Mouse (Mus musculus) cerebellum, adult 18-20 months (tissue): ENCODE data around the gene Tns2.
"Not testable (repeated sequence)": the region's sequence is repeated elsewhere in the genome, so short reads cannot be mapped to it uniquely, and the experiment has no call there.

Source experiments
- DNase-seq, 2 experiments: peaks; one replicate each; pipeline ENCODE4 v3.0.0; 2021

Gene Tns2

DNA sequence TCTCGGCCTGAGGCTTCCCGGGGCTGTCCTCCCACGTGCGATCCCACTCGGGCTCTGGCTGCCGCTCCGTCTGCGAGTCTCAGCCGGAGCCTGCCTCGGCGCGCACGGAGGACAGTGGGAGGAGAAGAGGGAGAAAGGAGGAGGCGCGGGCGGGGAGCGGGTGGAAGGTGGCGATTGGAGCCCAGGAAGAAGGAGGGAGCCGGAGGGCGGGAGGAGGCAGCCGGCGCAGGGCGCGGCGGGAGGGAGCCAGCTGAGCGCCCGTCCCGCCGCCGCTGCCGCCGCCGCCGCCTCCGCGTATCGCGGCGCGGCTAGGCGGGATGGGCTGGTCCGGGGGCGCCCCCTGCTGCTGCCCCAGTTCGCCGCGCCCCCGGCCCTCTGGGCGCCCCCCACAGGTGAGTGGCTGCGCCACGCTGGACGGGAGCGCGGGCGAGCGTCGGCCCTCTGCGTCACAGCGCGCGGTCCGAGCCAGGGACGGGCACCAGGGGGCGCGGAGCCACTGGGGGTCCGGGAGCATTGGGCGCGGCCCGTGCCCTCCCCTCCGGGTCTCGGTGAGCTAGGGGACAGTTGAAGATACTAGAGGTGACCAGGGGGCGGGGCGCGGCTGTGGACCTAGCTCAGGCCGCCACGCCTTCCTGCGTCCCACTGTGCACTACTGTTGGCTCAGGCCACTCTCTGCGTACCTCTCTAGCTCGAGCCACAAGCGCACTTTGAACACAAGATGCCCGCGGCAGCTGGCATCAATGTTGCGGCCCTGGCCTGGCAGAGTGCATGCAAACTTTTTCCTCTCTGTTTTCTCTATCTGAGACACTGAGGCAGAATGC lies at the start of gene Tns2:
Tns2 (plus strand) TSS at position 253 of the 821 bp plus-strand sequence.
- DNase-seq: peak; percentile 76 to 85

DNA sequence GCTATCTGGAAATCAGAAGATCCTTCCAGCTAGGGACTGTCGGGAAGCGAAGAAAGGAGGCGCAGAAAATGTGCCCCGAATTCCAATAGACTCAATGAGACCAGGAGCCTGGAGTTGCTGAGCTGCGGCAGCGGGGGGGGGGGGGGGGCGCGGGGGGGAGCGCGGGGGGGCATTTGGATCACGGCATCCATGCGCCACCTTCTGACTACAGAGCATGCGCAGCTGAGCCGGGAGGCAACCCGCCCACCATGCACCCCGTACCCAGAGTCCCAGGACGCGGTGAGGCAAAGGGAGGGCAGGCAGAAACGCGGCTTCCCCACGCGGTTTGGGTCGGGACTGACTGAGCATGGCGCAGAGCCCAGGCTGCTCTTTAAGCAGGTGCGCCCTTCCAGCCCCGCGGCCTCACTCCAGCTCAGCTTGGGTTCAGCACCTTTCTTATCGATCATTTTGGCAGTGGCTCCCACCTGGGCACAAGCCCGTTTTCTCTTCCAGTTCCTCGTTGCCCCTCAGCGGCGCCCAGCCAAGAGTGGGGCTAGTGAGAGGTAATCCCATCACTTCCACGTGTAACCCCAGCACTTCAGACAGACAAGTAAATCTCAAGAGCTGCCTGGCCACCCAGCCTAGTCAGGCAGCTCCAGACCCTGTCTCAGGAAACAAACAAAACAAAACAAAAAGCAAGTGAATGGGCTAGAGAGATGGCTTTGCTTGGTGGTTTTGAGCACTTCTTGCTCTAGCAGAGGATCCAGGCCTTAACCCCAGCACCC lies 48.1 kb upstream of the Tns2 start:
- peak; percentile 22 to 33 for DNase-seq

DNA sequence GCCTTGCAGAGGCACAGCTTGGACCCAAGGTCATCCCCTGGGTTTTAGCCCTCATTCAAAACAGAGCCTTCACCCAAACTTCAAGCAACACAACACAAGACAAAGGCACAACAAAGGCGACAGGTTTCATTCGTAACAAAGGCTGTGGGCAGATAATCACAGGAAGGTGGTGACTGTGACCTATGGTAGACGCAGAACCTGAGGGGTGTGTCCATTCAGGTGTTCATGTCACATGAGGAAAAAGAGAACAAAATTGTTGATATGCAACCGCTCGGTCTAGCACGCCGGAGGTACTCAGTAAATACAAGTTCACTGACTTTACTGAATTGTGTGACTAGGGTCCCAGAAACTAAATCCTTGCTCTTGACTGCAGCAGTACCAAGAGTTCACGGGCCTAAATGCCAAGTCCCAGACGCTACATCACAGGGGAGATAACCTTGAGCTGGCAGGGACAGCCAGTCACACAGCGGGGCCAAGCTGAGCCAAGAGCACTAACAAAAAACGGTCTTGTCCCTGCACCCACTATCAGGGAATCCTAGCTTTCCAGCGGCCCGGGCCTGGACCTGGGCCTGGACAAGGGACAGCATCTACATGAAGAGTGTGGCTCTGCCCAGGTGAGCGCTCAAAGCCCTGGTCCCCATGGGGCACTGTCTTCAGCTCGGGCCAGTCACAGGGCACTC lies 43.6 kb upstream of the Tns2 start:
- no peak for DNase-seq

DNA sequence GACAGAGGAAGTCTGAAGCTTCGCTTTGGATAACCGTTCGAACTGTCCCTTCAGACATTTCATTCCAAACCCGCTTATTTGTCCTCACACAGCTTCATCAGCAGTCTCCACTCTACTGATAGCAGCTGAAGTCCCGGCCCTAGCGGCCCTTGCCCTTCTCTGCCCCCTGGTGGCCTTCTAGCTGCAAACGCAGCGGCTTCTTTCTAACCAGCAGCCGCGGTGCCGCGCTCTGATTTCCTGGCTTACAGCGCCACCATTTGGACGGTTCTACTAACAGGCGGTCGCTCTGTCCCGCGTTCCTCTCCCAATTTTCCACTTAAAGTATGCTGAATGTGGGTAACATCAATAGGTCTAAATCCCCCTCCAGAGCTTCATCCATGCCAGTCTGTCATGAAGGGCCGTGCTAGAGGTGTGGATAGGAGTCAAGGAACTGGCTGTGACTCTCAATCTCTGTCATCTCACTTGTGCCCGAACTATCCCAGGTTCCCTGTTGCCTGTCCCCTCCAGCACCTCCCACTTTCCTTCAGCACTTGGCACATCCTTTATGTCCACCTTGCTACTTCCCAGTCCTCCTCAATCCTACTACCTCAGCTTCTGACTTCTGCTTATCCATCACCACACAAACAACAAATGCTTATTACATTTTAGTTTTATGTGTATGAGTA lies 34.4 kb upstream of the Tns2 start:
- DNase-seq: peak; percentile 93 to 94

DNA sequence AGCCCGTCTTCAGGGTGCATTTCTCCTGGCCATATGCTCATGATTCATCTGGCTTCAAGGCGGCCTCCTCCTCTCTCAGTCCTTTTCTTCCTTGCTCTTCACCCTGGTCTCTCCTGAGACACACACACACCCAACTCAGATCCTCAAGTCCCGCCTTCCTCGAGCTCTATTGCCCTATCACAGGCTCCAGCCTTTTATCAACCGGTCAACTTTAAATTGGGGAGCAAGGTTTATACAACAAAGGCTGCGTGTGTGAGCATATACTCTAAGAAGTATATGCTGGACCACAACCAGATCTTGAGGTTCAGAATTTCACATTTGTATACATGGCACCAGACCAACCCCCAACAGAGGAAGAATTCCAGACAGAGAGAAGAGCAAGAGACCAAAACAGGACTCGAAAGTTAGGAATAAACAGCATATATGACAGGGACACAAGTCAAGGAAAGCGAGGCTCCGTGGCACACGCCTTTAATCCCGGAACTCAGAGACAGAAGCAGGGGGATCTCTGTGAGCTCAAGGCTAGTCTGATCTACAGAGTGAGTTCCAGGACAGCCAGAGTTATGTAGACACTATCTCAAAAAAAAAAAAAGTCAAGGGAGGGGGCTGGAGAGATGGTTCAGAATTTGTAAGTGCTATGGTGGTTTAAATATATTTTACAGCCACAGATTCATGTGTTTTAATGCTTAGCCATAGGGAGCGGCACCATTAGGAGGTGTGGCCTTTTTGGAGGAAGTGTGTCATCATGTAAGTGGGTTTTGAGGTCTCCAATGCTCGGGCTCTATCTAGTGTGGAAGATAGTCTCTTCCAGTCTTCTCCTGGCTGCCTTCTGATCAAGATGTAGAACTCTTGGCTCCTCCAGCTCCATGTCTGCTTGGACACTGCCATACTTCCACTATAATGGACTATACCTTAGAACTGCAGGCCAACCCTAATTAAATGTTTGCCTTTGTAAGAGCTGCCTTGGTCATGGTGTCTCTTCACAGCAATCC lies 29.4 kb upstream of the Tns2 start:
- no peak for DNase-seq

DNA sequence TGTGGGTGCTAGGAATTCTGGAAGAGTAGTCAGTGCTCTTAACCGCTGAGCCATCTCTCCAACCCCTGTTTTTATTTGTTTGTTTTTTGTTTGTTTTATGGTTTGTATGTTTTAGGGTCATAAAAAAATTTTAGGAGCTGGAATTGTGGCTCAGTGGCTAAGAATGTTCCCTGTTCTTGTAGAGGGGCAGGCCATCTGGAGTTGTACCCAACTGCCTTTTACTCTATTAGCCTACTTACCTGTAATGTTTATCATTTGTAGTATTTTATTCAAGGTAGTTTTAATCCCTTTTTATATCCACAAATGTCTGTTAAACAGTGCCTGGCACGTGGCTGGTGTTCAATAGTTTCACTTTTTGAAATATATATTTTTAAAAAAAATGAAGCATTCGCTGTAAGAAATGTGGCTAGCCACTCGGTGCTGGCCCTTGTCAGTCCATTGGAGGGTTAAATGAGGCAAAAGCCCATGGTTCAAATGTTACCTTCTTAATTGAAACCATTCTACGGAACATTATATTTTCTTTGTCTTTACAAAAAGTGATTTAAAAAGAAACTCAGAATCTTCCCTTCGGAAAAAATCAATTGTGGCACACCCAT lies 27.2 kb upstream of the Tns2 start:
- no peak for DNase-seq

DNA sequence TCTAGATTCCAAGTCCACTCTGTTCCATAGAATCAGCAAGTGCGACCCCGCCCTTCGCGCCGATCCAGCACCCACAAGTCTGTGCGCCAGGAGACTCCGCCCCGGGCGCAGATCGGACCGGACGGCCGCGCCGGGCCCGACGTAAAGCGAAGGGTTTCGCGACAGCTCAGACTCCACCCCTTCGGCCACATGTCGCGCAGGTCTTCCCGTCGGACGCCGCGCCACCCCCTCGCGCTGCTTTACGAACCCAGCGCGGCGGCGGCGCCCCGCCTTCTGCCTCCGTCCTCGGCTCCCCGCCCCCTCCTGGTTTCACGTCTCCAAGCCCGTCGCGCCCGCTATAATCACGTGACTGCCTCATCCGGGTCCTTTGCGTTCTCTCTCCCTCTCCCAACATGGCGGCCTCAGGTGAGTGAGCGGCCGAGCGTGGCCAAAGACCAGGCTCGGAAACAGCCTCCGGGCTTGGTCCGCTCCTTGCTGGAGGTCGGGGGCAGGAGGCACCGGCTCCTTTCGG lies 26.6 kb upstream of the Tns2 start, which contains the start of gene Eif4b:
Eif4b (plus strand) TSS at position 215 of the 511 bp plus-strand sequence.
- DNase-seq: peak; percentile 98 to 99

DNA sequence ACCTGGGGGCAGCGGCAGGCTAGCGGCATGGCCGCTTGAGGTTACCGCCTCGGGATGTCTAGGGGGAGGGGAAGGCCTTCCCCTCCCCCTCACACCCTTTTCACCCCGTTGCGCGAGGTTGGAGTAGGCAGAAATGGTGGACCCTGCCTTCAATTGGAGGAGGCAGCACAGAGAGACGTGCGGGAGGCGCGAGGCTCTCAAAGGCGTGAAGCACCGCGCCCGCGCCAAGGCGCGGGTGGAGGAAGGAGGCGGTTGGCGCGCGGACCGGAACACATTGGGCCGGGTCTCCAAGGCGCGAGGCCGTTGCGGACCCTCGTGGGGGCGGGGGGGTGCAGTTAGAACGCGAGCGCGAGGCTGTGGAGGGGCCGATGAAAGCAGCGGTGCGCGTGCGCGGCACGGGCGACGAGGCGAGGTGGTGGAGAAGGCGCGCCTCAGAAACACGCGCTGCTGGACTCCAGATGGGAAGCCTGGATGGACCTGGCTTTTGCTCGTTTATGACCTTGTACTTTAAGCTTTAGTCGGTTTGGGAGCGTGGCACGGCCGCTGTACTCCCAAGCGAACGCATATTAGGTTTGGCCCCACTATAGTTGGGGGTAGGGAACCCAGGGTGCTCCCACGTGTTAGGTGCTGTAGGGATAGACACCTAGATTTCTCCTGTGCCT lies 26.0 kb upstream of the Tns2 start:
- DNase-seq: peak; percentile 61 to 69

DNA sequence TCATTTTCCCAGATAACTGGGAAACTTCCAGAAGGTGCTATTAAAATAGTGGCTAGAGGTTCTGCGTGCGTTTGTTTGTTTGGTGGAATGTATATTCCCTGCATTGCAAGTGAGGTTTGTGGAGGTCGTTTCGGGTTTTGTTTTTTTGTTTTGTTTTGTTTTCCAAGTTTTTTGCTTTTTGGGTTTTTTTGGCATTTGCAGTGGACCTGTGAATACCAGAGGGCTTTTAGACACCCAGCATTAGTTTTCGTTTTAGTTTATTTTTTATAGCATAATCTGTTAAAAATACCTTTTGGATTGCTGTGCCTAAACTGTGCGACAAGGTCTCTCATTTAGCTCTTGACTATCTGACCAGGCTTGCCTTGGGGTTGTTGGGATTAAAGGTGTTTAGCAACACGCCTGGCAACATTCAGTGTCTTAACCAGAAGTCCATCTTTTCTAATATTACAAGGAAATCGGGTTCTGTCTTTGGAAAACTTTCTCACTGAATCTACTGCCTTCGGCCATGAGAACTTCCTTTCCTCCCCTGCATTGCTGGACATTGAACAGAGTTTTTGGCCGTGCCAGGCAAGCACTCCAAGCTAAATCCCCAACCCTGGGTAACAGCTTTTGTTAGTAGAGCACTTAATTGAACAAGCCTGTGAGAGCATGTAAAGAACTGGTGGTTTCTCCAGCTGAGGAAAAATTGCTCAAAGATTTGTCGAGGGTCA lies 25.2 kb upstream of the Tns2 start:
- no peak for DNase-seq

DNA sequence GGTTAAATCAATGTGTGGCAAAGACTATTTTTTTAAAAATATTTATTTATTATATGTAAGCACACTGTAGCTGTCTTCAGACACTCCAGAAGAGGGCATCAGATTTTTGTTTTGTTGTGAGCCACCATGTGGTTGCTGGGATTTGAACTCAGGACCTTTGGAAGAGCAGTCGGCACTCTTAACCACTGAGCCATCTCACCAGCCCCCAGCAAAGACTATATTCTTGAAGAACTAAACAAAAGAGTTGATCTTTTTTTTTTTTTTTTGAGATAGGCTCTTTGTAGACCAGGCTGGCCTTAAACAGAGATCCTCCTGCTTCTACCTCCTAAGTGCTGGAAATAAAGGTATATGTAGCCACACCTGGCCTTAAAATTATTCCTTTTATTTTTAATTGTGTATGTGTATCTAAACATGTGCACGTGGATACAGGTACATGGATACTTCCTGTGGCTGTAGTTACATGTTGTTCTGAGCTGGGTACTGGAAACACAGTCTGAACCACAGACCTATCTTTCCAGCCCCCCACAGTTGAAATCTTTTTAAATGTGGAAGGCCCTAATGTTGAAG lies 23.0 kb upstream of the Tns2 start:
- no peak for DNase-seq

DNA sequence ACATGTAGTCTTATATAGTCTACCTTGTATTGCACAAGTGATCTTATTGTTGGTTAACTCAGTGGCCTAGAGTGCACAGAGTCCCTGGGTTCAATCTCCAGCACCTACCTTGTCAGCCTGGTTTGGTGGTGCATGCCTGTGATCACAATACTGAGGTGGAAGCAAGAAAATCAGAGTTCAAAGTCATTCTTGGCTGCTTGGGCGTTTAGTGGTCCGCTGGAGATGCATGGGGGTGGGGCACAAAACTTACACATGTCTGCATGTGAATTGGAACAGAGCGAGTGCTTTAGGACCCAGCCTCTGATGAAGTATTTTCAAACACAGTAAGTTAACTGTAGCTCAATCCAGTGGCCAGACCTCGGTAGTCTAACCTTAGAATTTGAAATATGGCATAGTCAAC lies 21.0 kb upstream of the Tns2 start:
- no peak for DNase-seq

DNA sequence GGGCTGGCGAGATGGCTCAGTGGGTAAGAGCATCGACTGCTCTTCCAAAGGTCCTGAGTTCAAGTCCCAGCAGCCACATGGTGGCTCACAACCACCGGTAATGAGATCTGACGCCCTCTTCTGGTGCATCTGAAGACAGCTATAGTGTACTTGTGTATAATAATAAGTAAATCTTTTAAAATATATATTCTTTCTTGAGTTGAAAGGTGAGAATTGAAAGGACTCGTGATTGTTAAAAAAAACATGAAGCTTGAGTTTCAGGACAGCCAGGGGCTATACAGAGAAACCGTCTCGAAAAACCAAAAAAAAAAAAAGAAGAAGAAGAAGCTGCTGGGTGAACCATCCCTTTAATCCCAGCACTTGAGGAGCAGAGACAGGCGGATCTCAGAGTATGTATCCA lies 20.3 kb upstream of the Tns2 start:
- not testable (repeated sequence) for DNase-seq

DNA sequence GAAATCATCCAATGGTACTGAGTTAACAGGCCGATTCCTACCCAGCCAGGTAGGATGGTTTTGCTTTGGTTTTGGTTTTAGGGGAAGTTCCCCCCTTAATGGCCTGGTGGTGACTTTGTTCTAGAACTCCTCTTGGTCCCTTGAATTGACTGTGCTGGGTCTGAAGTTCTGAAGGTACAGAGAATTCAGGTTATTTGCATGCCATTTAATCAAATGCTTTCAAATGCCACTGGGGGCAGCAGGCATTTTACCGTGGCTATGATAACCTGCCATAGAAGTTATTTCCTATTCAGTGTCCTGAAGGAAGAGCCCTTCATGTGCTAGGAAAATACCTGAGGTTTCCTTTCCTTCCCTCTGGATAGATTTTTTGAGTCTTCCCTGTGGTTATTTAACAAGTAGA lies 19.8 kb upstream of the Tns2 start:
- no peak for DNase-seq

DNA sequence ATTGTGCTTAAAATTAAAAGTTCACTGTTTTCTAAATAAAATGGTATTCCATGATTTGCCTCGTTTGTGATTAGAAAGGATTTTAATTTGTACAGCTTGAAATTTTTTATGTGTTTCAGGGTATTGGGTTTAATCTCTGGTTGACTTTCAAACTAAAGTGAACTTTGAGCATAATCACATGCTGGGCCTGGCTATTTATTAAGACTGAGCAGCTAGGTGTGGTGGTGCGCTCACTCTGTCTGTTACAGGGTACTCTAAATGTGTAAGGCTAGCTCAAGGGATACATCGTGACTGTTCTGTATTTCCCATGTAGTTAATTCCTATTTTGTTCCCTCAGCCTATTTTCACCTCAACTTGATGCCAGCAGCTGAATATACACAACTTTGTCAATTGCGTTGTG lies 18.1 kb upstream of the Tns2 start:
- DNase-seq: no peak

DNA sequence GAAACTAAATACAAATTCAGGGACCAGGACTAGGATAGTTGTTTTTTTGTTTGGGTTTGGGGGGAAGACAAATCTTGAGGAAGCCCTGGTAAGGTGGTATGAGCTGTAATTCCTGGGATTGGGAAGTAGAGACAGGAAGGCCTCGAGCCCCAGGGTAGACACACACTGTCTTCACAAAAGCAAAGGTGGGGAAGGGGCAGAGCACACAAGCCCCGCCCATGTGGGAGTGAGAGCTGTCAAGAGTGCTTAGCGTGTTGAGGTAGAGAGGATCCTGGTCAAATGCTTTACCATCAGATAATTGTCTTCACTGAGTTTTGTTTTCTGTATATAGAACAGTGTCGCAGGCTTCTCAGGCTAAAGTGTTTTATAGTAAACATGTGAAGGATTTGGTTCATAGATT lies 17.2 kb upstream of the Tns2 start:
- no peak for DNase-seq

DNA sequence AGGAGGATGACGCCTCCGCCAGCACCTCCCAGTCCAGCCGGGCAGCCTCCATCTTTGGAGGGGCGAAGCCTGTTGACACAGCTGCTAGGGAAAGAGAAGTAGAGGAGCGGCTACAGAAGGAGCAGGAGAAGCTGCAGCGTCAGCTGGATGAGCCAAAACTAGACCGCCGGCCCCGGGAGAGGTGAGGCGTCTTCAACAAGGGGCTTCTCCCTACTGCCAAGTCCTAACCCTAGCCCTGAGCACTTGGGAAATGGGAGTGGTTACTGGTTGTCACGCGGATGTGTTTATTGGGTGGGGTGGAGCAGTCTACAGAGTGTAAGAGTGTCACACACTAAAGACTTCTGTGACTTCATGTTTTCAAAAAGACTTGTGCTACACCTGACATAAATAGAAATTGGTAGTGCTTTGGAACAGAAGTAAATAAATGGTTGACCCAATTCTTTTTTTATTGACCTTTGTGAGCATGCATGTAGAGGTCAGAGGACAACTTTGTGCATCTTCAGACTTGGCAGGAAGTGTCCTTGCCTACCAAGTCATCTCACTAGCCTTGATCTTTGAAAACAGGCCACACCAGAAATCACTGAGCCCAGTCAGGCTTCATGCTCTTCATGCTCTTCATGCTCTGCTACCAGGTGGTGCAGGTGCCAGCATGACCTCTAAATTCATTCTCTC lies 10.2 kb upstream of the Tns2 start:
- DNase-seq: no peak

DNA sequence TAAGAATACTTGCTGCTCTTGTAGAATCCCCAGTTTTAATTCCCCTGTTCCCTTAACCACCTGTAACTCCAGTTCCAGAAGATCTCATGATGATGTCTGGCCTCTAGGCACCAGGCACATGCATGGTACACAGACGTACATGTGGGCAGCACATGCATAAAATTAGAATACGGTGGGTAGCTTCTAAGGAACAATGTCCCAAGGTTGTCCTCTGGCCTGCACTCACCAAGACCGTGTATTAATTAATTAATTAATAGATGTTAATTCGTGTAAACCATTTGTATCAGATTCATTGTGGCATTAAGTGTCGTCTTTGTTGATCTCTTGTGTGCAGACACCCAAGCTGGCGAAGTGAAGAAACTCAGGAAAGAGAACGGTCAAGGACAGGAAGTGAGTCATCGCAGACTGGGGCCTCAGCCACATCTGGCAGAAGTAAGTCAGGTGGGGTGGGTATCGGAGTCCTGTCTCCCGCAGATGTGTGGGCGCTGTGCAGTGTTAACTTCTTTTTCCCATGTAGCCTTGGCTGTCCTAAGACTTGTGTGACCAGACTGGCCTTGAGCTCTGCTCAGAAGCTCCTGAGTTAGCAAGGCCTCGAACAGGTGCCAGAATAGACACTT lies 9.0 kb upstream of the Tns2 start:
- DNase-seq: no peak

DNA sequence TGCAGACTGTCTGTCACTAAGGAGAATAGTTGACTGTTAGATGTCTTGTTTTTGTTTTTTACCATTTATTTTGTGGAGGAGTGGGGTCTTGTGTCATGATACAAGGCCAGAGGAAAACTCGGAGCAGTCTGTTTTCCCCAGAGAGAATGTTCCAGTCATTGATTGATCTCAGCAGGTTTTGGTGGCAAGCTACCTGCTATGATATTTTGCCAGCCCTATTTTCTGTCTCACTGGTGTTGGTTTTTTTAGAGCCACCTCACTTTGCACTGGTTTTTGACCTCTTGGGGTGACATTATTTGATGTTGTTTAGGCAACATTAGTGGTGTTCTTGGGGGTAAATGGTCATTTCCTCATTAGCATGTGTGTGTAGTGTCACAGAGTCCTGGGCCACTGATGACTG lies 8.5 kb upstream of the Tns2 start:
- DNase-seq: no peak
